Mouse (Mus musculus): Measurements from ENCODE around the gene Nckap5. TPM values are rescaled to one million over a fixed set of nuclear protein-coding genes. Genes with fewer than 3 reads are reported as not detected.

Gene Nckap5
- total and polyA plus RNA-seq, 2 experiments = 0.37 to 0.70 TPM

- DNase-seq (ENCODE audit: extremely low read depth, low read depth, low spot score) = peak; percentile 76
- Histone ChIP-seq H3K27ac (replicated peaks; ENCODE audit: insufficient read depth, low read depth, low read length) (no peak overlapping the region), H3K36me3 (ENCODE audit: control insufficient read depth, insufficient read depth, low read length) (no peaks in the 10 kb centered on the region), H3K9ac (ENCODE audit: low read depth, low read length) (no peak overlapping the region), H3K79me2 (ENCODE audit: control insufficient read depth, insufficient read depth, low read length) (no peaks in the 10 kb centered on the region), H3K27me3 (ENCODE audit: control insufficient read depth, insufficient read depth, low read length) (peaks cover 4% of the 10 kb centered on the region; the same call in 1 of the 2 replicates), H3K4me3 (ENCODE audit: insufficient read depth, low read depth, low read length) (no peak overlapping the region), H3K4me1 (ENCODE audit: control insufficient read depth, insufficient read depth, low read length) (no peaks in the 10 kb centered on the region)
- no peak for TF ChIP-seq CTCF (IDR thresholded peaks at IDR 0.05; ENCODE audit: low read depth, low read length)
- TF ChIP-seq POLR2A (IDR thresholded peaks at IDR 0.05; ENCODE audit: extremely low read depth, insufficient read depth, low read length) = no peak
- WGBS = 8% methylated on average over 18 of the region's 18 CpGs
These were observed 92.9 kb downstream of the Nckap5 start for GRCm38 (mm10) chr1:126737554-126738290.

- no peak for TF ChIP-seq POLR2A (IDR thresholded peaks at IDR 0.05; ENCODE audit: extremely low read depth, insufficient read depth, low read length)
- TF ChIP-seq CTCF (IDR thresholded peaks at IDR 0.05; ENCODE audit: low read depth, low read length) = no peak
- Histone ChIP-seq H3K4me1 (ENCODE audit: control insufficient read depth, insufficient read depth, low read length) (no peaks in the 10 kb centered on the region), H3K36me3 (ENCODE audit: control insufficient read depth, insufficient read depth, low read length) (no peaks in the 10 kb centered on the region), H3K27ac (replicated peaks; ENCODE audit: insufficient read depth, low read depth, low read length) (no peak overlapping the region), H3K79me2 (ENCODE audit: control insufficient read depth, insufficient read depth, low read length) (no peaks in the 10 kb centered on the region), H3K9ac (ENCODE audit: low read depth, low read length) (no peak overlapping the region), H3K4me3 (ENCODE audit: insufficient read depth, low read depth, low read length) (no peak overlapping the region), H3K27me3 (ENCODE audit: control insufficient read depth, insufficient read depth, low read length) (peaks cover 3% of the 10 kb centered on the region; the same call in 1 of the 2 replicates)
- DNase-seq (ENCODE audit: extremely low read depth, low read depth, low spot score) = no peak
These were observed 98.9 kb downstream of the Nckap5 start for GRCm38 (mm10) chr1:126731691-126732090.

DNA sequence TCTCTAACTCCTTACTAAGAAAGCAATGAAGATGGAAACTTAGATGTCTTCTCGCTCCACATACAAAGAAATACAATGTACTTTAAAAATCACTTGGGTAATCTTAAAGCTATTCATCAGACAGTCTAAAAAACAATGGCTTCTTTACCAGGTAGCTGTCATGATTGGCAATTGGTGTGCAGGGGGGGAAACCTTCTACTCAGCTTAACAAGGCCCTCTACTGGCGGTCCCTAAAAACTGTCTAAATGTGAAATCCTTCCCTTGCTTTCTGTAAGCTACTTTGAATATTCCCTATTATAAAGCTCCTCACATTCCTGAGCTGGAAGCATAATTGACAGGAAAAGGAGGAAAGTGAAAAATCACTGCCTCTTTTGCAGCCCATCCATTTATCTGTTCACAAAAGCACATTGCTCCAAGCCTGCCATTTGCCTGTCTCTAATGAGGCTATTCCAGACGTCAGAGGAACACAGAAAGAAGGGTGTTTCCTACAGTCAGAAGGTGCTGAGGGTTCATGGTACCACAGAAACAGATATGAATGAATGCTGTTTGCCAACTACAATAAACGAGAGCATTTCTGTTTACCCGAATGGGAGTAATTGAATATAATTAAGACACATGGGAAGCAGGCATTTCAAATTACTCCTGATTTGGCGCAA, 104.1 kb downstream of the Nckap5 start:
- Histone ChIP-seq H3K4me1 (ENCODE audit: control insufficient read depth, insufficient read depth, low read length) (no peaks in the 10 kb centered on the region), H3K27ac (replicated peaks; ENCODE audit: insufficient read depth, low read depth, low read length) (no peak overlapping the region), H3K9ac (ENCODE audit: low read depth, low read length) (no peak overlapping the region), H3K36me3 (ENCODE audit: control insufficient read depth, insufficient read depth, low read length) (no peaks in the 10 kb centered on the region), H3K27me3 (ENCODE audit: control insufficient read depth, insufficient read depth, low read length) (no peaks in the 10 kb centered on the region; the same call in 1 of the 2 replicates), H3K79me2 (ENCODE audit: control insufficient read depth, insufficient read depth, low read length) (no peaks in the 10 kb centered on the region), H3K4me3 (ENCODE audit: insufficient read depth, low read depth, low read length) (no peak overlapping the region)
- WGBS = 65% methylated on average over 6 of the region's 6 CpGs
- DNase-seq (ENCODE audit: extremely low read depth, low read depth, low spot score) = peak; percentile 4
- no peak for TF ChIP-seq POLR2A (IDR thresholded peaks at IDR 0.05; ENCODE audit: extremely low read depth, insufficient read depth, low read length)
- peak; percentile 20; the same call in 1 of the 2 replicates for TF ChIP-seq CTCF (IDR thresholded peaks at IDR 0.05; ENCODE audit: low read depth, low read length)

DNA sequence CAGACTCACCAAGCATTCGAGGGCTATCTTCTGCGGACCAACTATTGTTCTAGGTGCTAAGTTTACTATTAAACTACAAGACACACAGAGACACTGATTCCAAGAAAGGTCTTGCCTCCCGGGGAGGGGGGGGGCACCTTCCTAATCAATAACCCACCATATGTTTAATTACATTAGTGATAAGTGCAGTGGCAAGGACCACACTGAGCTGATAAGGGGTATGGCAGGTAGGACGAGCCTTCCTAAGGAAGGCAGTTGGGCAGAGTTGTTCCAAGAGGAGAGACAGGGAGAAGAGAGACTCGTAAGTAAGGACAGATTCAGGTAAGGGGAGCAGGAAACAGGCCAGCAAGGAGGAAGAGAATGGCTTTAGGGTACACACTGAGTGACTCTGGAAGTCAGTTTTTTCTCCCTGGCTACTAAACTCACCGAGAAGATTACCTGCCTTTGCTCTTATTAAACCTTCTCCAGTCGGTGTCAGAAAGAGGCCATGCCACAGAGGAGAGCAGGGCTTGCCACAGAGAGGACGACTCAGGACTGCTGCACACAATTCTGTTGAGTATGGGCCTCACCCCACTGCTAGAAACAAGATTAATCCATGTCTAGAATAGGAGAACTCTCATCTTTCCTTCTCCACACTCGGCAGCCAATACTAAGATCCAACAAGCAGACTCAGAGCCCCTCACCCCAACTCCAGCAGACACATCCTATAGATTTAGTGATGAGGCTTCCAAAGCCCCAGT, 104.8 kb downstream of the Nckap5 start:
- Histone ChIP-seq H3K36me3 (ENCODE audit: control insufficient read depth, insufficient read depth, low read length) (no peaks in the 10 kb centered on the region), H3K4me1 (ENCODE audit: control insufficient read depth, insufficient read depth, low read length) (no peaks in the 10 kb centered on the region), H3K4me3 (ENCODE audit: insufficient read depth, low read depth, low read length) (no peak overlapping the region), H3K79me2 (ENCODE audit: control insufficient read depth, insufficient read depth, low read length) (no peaks in the 10 kb centered on the region), H3K27ac (replicated peaks; ENCODE audit: insufficient read depth, low read depth, low read length) (no peak overlapping the region), H3K9ac (ENCODE audit: low read depth, low read length) (no peak overlapping the region), H3K27me3 (ENCODE audit: control insufficient read depth, insufficient read depth, low read length) (peaks cover 2% of the 10 kb centered on the region)
- DNase-seq (ENCODE audit: extremely low read depth, low read depth, low spot score) = no peak
- 70% methylated on average over 9 of the region's 9 CpGs for WGBS
- TF ChIP-seq CTCF (IDR thresholded peaks at IDR 0.05; ENCODE audit: low read depth, low read length) = no peak
- TF ChIP-seq POLR2A (IDR thresholded peaks at IDR 0.05; ENCODE audit: extremely low read depth, insufficient read depth, low read length) = no peak

GRCm38 (mm10) chr1:126721917-126722316, 108.7 kb downstream of the Nckap5 start:
- Histone ChIP-seq H3K27me3 (ENCODE audit: control insufficient read depth, insufficient read depth, low read length) (peaks cover 2% of the 10 kb centered on the region), H3K9ac (ENCODE audit: low read depth, low read length) (no peak overlapping the region), H3K79me2 (ENCODE audit: control insufficient read depth, insufficient read depth, low read length) (no peaks in the 10 kb centered on the region), H3K4me1 (ENCODE audit: control insufficient read depth, insufficient read depth, low read length) (no peaks in the 10 kb centered on the region), H3K4me3 (ENCODE audit: insufficient read depth, low read depth, low read length) (no peak overlapping the region), H3K27ac (replicated peaks; ENCODE audit: insufficient read depth, low read depth, low read length) (no peak overlapping the region), H3K36me3 (ENCODE audit: control insufficient read depth, insufficient read depth, low read length) (no peaks in the 10 kb centered on the region)
- DNase-seq (ENCODE audit: extremely low read depth, low read depth, low spot score) = no peak
- no peak for TF ChIP-seq CTCF (IDR thresholded peaks at IDR 0.05; ENCODE audit: low read depth, low read length)
- TF ChIP-seq POLR2A (IDR thresholded peaks at IDR 0.05; ENCODE audit: extremely low read depth, insufficient read depth, low read length) = no peak
- WGBS = 93% methylated on average over 1 of the region's 1 CpGs

Measured in liver, adult 2 months (tissue).